Mouse (Mus musculus): ENCODE results near the gene Bnip3.

DNA sequence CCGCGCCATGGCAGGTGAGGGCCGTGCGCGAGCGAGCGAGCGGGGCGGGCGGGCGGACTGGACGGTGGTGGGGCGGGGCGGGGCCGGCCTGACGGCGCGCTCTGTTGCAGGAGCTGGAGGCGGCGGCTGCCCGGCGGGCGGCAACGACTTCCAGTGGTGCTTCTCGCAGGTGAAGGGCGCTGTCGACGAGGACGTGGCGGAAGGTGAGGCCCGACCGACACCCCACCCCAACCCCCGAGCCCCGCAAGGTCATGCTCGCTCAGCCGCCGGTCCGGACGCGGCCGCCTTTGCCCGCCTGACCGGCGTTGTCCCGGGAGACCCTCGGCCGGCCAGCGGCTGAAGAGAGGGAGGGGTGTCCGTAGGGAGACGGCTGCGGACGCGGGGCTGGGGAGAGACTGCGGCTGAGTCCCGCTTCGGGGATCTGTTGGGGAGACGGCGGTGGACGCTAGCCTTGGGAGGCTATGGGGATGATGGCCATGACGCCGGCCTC lies 62.8 kb downstream of the Bnip3 start:
- TF ChIP-seq TAL1 (IDR thresholded peaks at IDR 0.05; ENCODE audit: low read length): no peak
- no peak for TF ChIP-seq GATA1 (IDR thresholded peaks at IDR 0.05; ENCODE audit: low read length)
